Mouse (Mus musculus): Measurements from ENCODE around the gene Cyp11a1. TPM values are rescaled to one million over a fixed set of nuclear protein-coding genes. Genes with fewer than 3 reads are reported as not detected.
A peak's percentile ranks its signal among the peaks of the same experiment; 100 is the strongest.

The Cyp11a1 gene
- polyA plus RNA-seq, 1 experiment from 2014 or later = 2.3 TPM

GRCm38 (mm10) chr9:58053544-58053943 is 47.3 kb downstream of the Cyp11a1 start:
- H3K9me3 ChIP-seq = no peaks in the 10 kb centered on the region
- H3K27me3 ChIP-seq = no peaks in the 10 kb centered on the region
- H3K4me3 ChIP-seq = no peak overlapping the region
- H3K4me2 ChIP-seq = no peak overlapping the region
- no peaks in the 10 kb centered on the region for H3K36me3 ChIP-seq
- no peak overlapping the region for H3K27ac ChIP-seq (replicated peaks)
- WGBS = 49% methylated on average over 3 of the region's 3 CpGs
- no peak overlapping the region for H3K9ac ChIP-seq
- H3K4me1 ChIP-seq (replicated peaks) = peaks cover 40% of the 10 kb centered on the region
- ATAC-seq (ENCODE audit: low FRiP score, low read depth) = no peak

GRCm38 (mm10) chr9:58054032-58054431 is 47.8 kb downstream of the Cyp11a1 start:
- Histone ChIP-seq H3K9ac (no peak overlapping the region), H3K9me3 (no peaks in the 10 kb centered on the region), H3K4me1 (replicated peaks) (peaks cover 35% of the 10 kb centered on the region), H3K27ac (replicated peaks) (no peak overlapping the region), H3K4me2 (no peak overlapping the region), H3K36me3 (no peaks in the 10 kb centered on the region), H3K4me3 (no peak overlapping the region), H3K27me3 (no peaks in the 10 kb centered on the region)
- ATAC-seq (ENCODE audit: low FRiP score, low read depth) = no peak
- WGBS = 93% methylated on average over 1 of the region's 1 CpGs

DNA sequence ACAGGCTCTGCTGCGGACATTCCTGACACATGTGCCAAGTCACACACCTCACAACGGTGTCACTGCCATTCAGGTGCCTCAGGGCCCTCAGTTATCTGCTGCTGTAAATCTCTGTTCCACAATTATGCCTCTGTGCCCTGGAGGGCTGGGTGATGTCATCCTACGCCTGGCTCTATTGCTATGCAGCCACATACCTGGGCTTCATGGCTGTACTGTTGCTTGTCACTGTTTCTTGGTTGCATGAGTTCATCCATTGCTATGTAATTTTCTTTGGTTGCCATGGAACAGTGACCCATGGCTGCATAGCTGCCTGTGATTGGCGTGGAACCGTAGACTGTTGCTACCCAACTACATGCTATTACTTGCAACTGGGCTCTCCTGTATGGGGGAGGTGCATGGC is 49.5 kb downstream of the Cyp11a1 start:
- H3K9me3 ChIP-seq = no peaks in the 10 kb centered on the region
- H3K4me1 ChIP-seq (replicated peaks) = peaks cover 37% of the 10 kb centered on the region
- no peaks in the 10 kb centered on the region for H3K27me3 ChIP-seq
- 56% methylated on average over 5 of the region's 5 CpGs for WGBS
- no peak overlapping the region for H3K4me3 ChIP-seq
- no peaks in the 10 kb centered on the region for H3K36me3 ChIP-seq
- ATAC-seq (ENCODE audit: low FRiP score, low read depth) = no peak
- no peak overlapping the region for H3K27ac ChIP-seq (replicated peaks)
- H3K9ac ChIP-seq = no peak overlapping the region
- H3K4me2 ChIP-seq = no peak overlapping the region

DNA sequence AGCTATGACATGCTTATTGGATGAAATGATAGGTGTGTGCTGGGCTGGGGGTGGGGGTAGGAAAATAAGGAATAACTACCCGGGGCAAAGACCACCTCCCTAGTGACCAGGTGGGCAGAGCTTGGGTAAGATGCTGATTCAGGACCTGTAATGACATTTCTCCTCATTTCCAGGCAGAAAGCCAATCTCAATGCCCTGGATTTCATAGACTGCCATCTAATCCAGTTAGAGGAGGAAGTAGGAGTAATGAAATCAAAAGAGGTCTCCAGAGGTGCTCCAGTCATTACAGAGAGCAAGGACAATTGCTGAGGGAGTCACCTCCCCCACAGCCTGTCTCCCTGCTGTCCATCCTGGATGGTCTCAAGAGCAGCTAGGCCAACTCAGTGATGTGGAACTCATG is 53.7 kb downstream of the Cyp11a1 start:
- H3K4me3 ChIP-seq = no peak overlapping the region
- ATAC-seq (ENCODE audit: low FRiP score, low read depth) = no peak
- no peaks in the 10 kb centered on the region for H3K36me3 ChIP-seq
- peaks cover 51% of the 10 kb centered on the region for H3K4me1 ChIP-seq (replicated peaks)
- no peak overlapping the region for H3K9ac ChIP-seq
- no peaks in the 10 kb centered on the region for H3K27me3 ChIP-seq
- H3K27ac ChIP-seq (replicated peaks) = no peak overlapping the region
- WGBS = 48% methylated on average over 1 of the region's 1 CpGs
- no peaks in the 10 kb centered on the region for H3K9me3 ChIP-seq
- no peak overlapping the region for H3K4me2 ChIP-seq

GRCm38 (mm10) chr9:58060677-58061667 is 54.8 kb downstream of the Cyp11a1 start:
- H3K4me1 ChIP-seq (replicated peaks) = peaks cover 50% of the 10 kb centered on the region
- ATAC-seq (ENCODE audit: low FRiP score, low read depth) = peak; percentile 60
- H3K4me2 ChIP-seq = peak overlapping the region; percentile 7; the same call in 1 of the 2 replicates
- H3K9me3 ChIP-seq = no peaks in the 10 kb centered on the region
- no peak overlapping the region for H3K9ac ChIP-seq
- H3K36me3 ChIP-seq = no peaks in the 10 kb centered on the region
- H3K27me3 ChIP-seq = no peaks in the 10 kb centered on the region
- H3K4me3 ChIP-seq = no peak overlapping the region
- 9% methylated on average over 23 of the region's 23 CpGs for WGBS
- peak overlapping the region; percentile 66 for H3K27ac ChIP-seq (replicated peaks)

- Histone ChIP-seq H3K27me3 (no peaks in the 10 kb centered on the region), H3K9me3 (no peaks in the 10 kb centered on the region), H3K36me3 (no peaks in the 10 kb centered on the region), H3K4me1 (replicated peaks) (peaks cover 65% of the 10 kb centered on the region), H3K27ac (replicated peaks) (no peak within 1 kb of the TSS), H3K9ac (no peak within 1 kb of the TSS), H3K4me3 (no peak within 1 kb of the TSS), H3K4me2 (no peak within 1 kb of the TSS)
- 24% methylated on average over 3 of the region's 3 CpGs for WGBS
- ATAC-seq (ENCODE audit: low FRiP score, low read depth) = no peak
These were observed 57.3 kb downstream of the Cyp11a1 start, which contains the start of gene Stra6 for GRCm38 (mm10) chr9:58063531-58063930. TSS of gene Stra6 (plus strand) at chr9:58063788.

GRCm38 (mm10) chr9:58065532-58065931 is 59.3 kb downstream of the Cyp11a1 start:
- H3K4me1 ChIP-seq (replicated peaks) = peaks cover 57% of the 10 kb centered on the region
- no peak overlapping the region for H3K4me3 ChIP-seq
- 16% methylated on average over 6 of the region's 6 CpGs for WGBS
- H3K27me3 ChIP-seq = no peaks in the 10 kb centered on the region
- H3K9ac ChIP-seq = no peak overlapping the region
- H3K9me3 ChIP-seq = no peaks in the 10 kb centered on the region
- peak overlapping the region; percentile 65 for H3K27ac ChIP-seq (replicated peaks)
- H3K4me2 ChIP-seq = no peak overlapping the region
- no peak for ATAC-seq (ENCODE audit: low FRiP score, low read depth)
- H3K36me3 ChIP-seq = no peaks in the 10 kb centered on the region

GRCm38 (mm10) chr9:58065977-58066730 is 59.9 kb downstream of the Cyp11a1 start:
- ATAC-seq (ENCODE audit: low FRiP score, low read depth) = no peak
- Histone ChIP-seq H3K4me2 (no peak overlapping the region), H3K9ac (no peak overlapping the region), H3K4me1 (replicated peaks) (peaks cover 51% of the 10 kb centered on the region), H3K27ac (replicated peaks) (peak overlapping the region; percentile 65), H3K36me3 (no peaks in the 10 kb centered on the region), H3K9me3 (no peaks in the 10 kb centered on the region), H3K27me3 (no peaks in the 10 kb centered on the region), H3K4me3 (no peak overlapping the region)
- WGBS = 84% methylated on average over 6 of the region's 6 CpGs

DNA sequence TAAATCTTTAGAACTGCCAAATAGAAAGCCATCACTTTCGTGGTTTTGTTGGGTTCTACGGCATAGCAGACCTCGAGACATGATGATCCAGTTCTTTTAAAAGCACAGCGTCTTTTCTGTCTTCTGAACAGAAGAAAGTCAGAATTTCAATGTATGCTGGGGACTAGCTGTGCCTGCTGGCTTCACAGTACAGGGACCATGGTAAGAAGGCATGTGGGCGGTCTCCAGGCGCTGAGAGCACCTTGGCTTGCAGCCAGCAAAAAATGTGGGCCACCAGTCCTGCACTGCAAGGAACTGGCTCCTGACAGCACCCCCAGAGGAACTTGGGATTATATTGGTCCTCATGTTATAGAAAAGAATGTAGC is 60.5 kb downstream of the Cyp11a1 start:
- Histone ChIP-seq H3K4me1 (replicated peaks) (peaks cover 47% of the 10 kb centered on the region), H3K9me3 (no peaks in the 10 kb centered on the region), H3K27me3 (no peaks in the 10 kb centered on the region), H3K4me2 (no peak overlapping the region), H3K27ac (replicated peaks) (no peak overlapping the region; the same call in 1 of the 2 replicates), H3K4me3 (no peak overlapping the region), H3K36me3 (no peaks in the 10 kb centered on the region), H3K9ac (no peak overlapping the region)
- 74% methylated on average over 6 of the region's 6 CpGs for WGBS
- no peak for ATAC-seq (ENCODE audit: low FRiP score, low read depth)

DNA sequence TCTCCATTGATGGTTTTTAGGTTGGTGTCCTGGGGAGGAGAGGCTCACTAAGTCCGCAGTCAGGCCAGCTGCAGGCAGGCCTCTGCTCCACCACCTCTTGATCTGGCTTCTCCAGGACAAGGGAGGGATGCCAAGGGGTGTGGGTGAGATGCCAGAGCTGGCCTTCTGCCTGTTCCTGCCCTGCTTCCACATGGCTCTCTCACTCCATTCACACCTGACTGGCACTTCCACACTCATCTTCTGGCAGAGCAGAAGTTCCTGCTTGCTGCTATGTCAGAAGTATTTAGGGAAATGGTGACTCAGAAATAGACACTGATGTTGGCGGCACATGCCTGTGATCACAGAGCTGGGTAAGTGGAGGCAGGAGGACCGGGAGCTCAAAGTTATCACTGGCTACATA is 61.3 kb downstream of the Cyp11a1 start:
- no peak for ATAC-seq (ENCODE audit: low FRiP score, low read depth)
- Histone ChIP-seq H3K4me1 (replicated peaks) (peaks cover 42% of the 10 kb centered on the region), H3K27ac (replicated peaks) (no peak overlapping the region), H3K9me3 (no peaks in the 10 kb centered on the region), H3K4me3 (no peak overlapping the region), H3K9ac (no peak overlapping the region), H3K4me2 (no peak overlapping the region), H3K27me3 (no peaks in the 10 kb centered on the region), H3K36me3 (no peaks in the 10 kb centered on the region)
- WGBS = 85% methylated on average over 3 of the region's 3 CpGs

GRCm38 (mm10) chr9:58074561-58074960 is 68.3 kb downstream of the Cyp11a1 start:
- 42% methylated on average over 3 of the region's 3 CpGs for WGBS
- no peaks in the 10 kb centered on the region for H3K9me3 ChIP-seq
- H3K9ac ChIP-seq = no peak overlapping the region
- H3K27me3 ChIP-seq = no peaks in the 10 kb centered on the region
- no peak for ATAC-seq (ENCODE audit: low FRiP score, low read depth)
- H3K27ac ChIP-seq (replicated peaks) = no peak overlapping the region
- H3K4me2 ChIP-seq = no peak overlapping the region
- H3K4me1 ChIP-seq (replicated peaks) = 0 out of 2 replicates have a peak, but pooled peaks cover 3% of the 10 kb centered on the region
- no peaks in the 10 kb centered on the region for H3K36me3 ChIP-seq
- H3K4me3 ChIP-seq = no peak overlapping the region

All from hindbrain, embryonic 15.5 days (tissue).